In genomic region chr11:82956925-82957324, GRCm38 (mm10) we compare ENCODE assay signal across 25 mouse cellular contexts. TPM values are rescaled to one million over a fixed set of nuclear protein-coding genes. Genes with fewer than 3 reads are reported as not detected.
"Had no signal": no experiment of that assay in that cellular context is flagged by ENCODE, and none has a peak within 500 bp of the region (broad histone marks: within the 10 kb centered on the region; RNA-seq: fewer than 3 reads in every experiment).

No protein-coding gene starts in this region.

- DNase-seq: gastrocnemius, postnatal 25 days; heart, adult 18-20 months; heart, postnatal 10 days; heart, postnatal 4 days; kidney, adult 18-20 months; kidney, adult 8-10 months; kidney, postnatal 10 days; kidney, postnatal 4 days; liver; liver, embryonic 13.5 days had no signal

- ATAC-seq: hindbrain, embryonic 16.5 days; inflammation-experienced regulatory T-cells, adult 6 months; intestine, embryonic 15.5 days; intestine, postnatal 0 days had no signal

- H3K4me2 ChIP-seq: heart, embryonic 12.5 days; hindbrain, embryonic 12.5 days; hindbrain, embryonic 14.5 days; intestine, embryonic 15.5 days; limb, embryonic 12.5 days; liver, embryonic 11.5 days; liver, embryonic 13.5 days; liver, embryonic 15.5 days had no signal

- H3K9me3 ChIP-seq: heart, embryonic 12.5 days; hindbrain, embryonic 10.5 days; hindbrain, embryonic 12.5 days; intestine, embryonic 15.5 days; limb, embryonic 10.5 days; limb, embryonic 12.5 days; liver, embryonic 13.5 days; liver, embryonic 15.5 days had no signal

- H3K36me3 ChIP-seq: heart, embryonic 12.5 days; hindbrain, embryonic 10.5 days; hindbrain, embryonic 12.5 days; intestine, embryonic 15.5 days; limb, embryonic 10.5 days; limb, embryonic 12.5 days; liver, embryonic 13.5 days; liver, embryonic 15.5 days had no signal

- H3K27ac ChIP-seq: hindbrain, embryonic 10.5 days; hindbrain, embryonic 12.5 days; hindbrain, embryonic 14.5 days; intestine, embryonic 15.5 days; layer of hippocampus, adult 2 months; left cerebral cortex, adult 2 months; limb, embryonic 10.5 days; limb, embryonic 12.5 days; liver, embryonic 13.5 days; liver, embryonic 15.5 days had no signal

- H3K9ac ChIP-seq: heart, embryonic 12.5 days; hindbrain, embryonic 12.5 days; hindbrain, embryonic 14.5 days; intestine, embryonic 15.5 days; limb, embryonic 12.5 days; liver, embryonic 13.5 days; liver, embryonic 15.5 days had no signal

- H3K4me3 ChIP-seq: heart, embryonic 12.5 days; hindbrain, embryonic 10.5 days; hindbrain, embryonic 12.5 days; intestine, embryonic 15.5 days; layer of hippocampus, adult 2 months; left cerebral cortex, adult 2 months; limb, embryonic 10.5 days; limb, embryonic 12.5 days; liver, embryonic 13.5 days; liver, embryonic 15.5 days had no signal

RNA-seq across cellular contexts. Expression of gene Unc45b, which starts 46.6 kb away (rescaled TPM):
- total RNA-seq: granulocyte monocyte progenitor cell, adult 5-6 weeks had no signal
